ENCODE assay signal across 9 mouse cellular contexts in the genomic region with DNA sequence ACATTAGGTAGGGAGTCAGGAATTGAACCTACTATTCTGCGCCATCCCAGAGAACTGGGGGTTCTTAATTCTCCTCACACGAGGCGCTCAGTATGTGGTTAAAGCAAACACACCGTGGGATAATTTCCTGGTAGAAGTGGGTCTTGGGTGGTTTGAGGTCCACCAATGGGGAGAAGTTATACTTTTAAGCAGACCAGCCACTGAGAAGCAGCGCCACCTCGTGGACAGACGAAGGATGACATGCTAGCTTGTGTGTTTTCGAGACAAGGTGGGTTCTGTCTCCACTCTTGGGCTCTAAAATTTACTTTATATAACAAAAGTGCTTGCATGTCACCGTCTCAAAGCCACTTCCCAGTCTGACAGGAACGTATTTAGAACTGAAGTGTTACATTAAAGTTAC.
A peak's percentile ranks its signal among the peaks of the same experiment; 100 is the strongest.
DNase-seq lines count a peak whose midpoint lies in the region; ATAC-seq and TF ChIP-seq lines count a peak whose summit lies in the region.
"Had no signal": no experiment of that assay in that cellular context is flagged by ENCODE, and none has a peak within 500 bp of the region (broad histone marks: within the 10 kb centered on the region; RNA-seq: fewer than 3 reads in every experiment).

No protein-coding gene starts in this region.

- H3K36me3 ChIP-seq in embryonic facial prominence, embryonic 10.5 days (replicated peaks) = no peaks in the 10 kb centered on the region
- no peaks in the 10 kb centered on the region for H3K36me3 ChIP-seq in small intestine, adult 2 months (ENCODE audit: control insufficient read depth, insufficient read depth, low read length)
- H3K36me3 ChIP-seq in hindbrain, embryonic 14.5 days (replicated peaks; ENCODE audit: control insufficient read depth, insufficient read depth) = no peaks in the 10 kb centered on the region
- H3K36me3 ChIP-seq: hindbrain, embryonic 15.5 days had no signal

- no peak overlapping the region for H3K4me3 ChIP-seq in embryonic facial prominence, embryonic 10.5 days
- no peak overlapping the region for H3K4me3 ChIP-seq in small intestine, adult 2 months (ENCODE audit: low read depth, low read length)
- no peak overlapping the region for H3K4me3 ChIP-seq in hindbrain, embryonic 14.5 days (replicated peaks; ENCODE audit: low read length)
- H3K4me3 ChIP-seq: hindbrain, embryonic 15.5 days had no signal

- ATAC-seq in hindbrain, embryonic 14.5 days (ENCODE audit: low FRiP score) = no peak

- no peaks in the 10 kb centered on the region for H3K27me3 ChIP-seq in embryonic facial prominence, embryonic 10.5 days (replicated peaks; ENCODE audit: low read depth, poor library complexity, severe bottlenecking)
- no peaks in the 10 kb centered on the region for H3K27me3 ChIP-seq in small intestine, adult 2 months (ENCODE audit: control insufficient read depth, insufficient read depth, low read length)
- H3K27me3 ChIP-seq in hindbrain, embryonic 14.5 days (ENCODE audit: control insufficient read depth, insufficient read depth, low read length) = no peaks in the 10 kb centered on the region
- H3K27me3 ChIP-seq: hindbrain, embryonic 15.5 days had no signal

- peak; percentile 50; the same call in 1 of the 2 replicates for TF ChIP-seq CTCF in small intestine, adult 2 months (IDR thresholded peaks at IDR 0.05; ENCODE audit: extremely low read depth, insufficient read length, insufficient replicate concordance, low read depth, low read length)

- peaks cover 5% of the 10 kb centered on the region; the same call in 1 of the 2 replicates for H3K9me3 ChIP-seq in embryonic facial prominence, embryonic 10.5 days
- H3K9me3 ChIP-seq in hindbrain, embryonic 14.5 days (ENCODE audit: control insufficient read depth, low read length) = peaks cover 5% of the 10 kb centered on the region; the same call in 1 of the 2 replicates
- H3K9me3 ChIP-seq: hindbrain, embryonic 15.5 days had no signal

- no peak overlapping the region for H3K4me2 ChIP-seq in hindbrain, embryonic 14.5 days (replicated peaks)
- H3K4me2 ChIP-seq: hindbrain, embryonic 15.5 days had no signal

- WGBS in embryonic facial prominence, embryonic 10.5 days = 47% methylated on average over 10 of the region's 10 CpGs
- 31% methylated on average over 10 of the region's 10 CpGs for WGBS in small intestine, adult 2 months
- 46% methylated on average over 10 of the region's 10 CpGs for WGBS in hindbrain, embryonic 14.5 days

- no peak overlapping the region for H3K9ac ChIP-seq in hindbrain, embryonic 14.5 days
- H3K9ac ChIP-seq: hindbrain, embryonic 15.5 days had no signal

- H3K4me1 ChIP-seq in embryonic facial prominence, embryonic 10.5 days = peaks cover 6% of the 10 kb centered on the region
- no peaks in the 10 kb centered on the region for H3K4me1 ChIP-seq in small intestine, adult 2 months (ENCODE audit: control insufficient read depth, insufficient read depth, insufficient read length, low read length)
- no peaks in the 10 kb centered on the region for H3K4me1 ChIP-seq in hindbrain, embryonic 14.5 days (replicated peaks; ENCODE audit: control insufficient read depth, insufficient read depth, low read length)
- H3K4me1 ChIP-seq: hindbrain, embryonic 15.5 days had no signal

- no peak for TF ChIP-seq POLR2A in small intestine, adult 2 months (IDR thresholded peaks at IDR 0.05; ENCODE audit: low read depth, low read length)

- peak; percentile 28 to 53 for DNase-seq in heart, postnatal 10 days
- no peak for DNase-seq in heart, postnatal 25 days (ENCODE audit: low spot score)
- DNase-seq in urinary bladder, adult 2 months (ENCODE audit: low spot score) = peak; percentile 31
- no peak for DNase-seq in urinary bladder, postnatal 10 days (ENCODE audit: low spot score)
- DNase-seq in embryonic facial prominence, embryonic 10.5 days (ENCODE audit: low spot score) = peak; percentile 60
- peak; percentile 9 to 17 for DNase-seq in left cerebral cortex, postnatal 25 days (ENCODE audit: low spot score in 2 of 2)
- DNase-seq in hindbrain, embryonic 14.5 days (ENCODE audit: low spot score) = no peak

- intact Hi-C loops in heart, postnatal 10 days (cut with DNase I) = loop anchor here (1.0 to 5.0 kb wide), 2 partner anchors 47 to 121 kb away; no protein-coding TSS in a partner anchor
- intact Hi-C loops in heart, postnatal 25 days (cut with DNase I) = loop anchor here (1.0 to 2.0 kb wide), 2 partner anchors 47 to 123 kb away; no protein-coding TSS in a partner anchor
- intact Hi-C loops in left cerebral cortex, postnatal 25 days (cut with DNase I) = loop anchor here (1.0 kb wide), 1 partner anchor 47 kb away; no protein-coding TSS in a partner anchor

- no peak overlapping the region for H3K27ac ChIP-seq in embryonic facial prominence, embryonic 10.5 days (replicated peaks)
- no peak overlapping the region for H3K27ac ChIP-seq in small intestine, adult 2 months (ENCODE audit: insufficient read depth, low read depth, low read length)
- no peak overlapping the region for H3K27ac ChIP-seq in hindbrain, embryonic 14.5 days
- H3K27ac ChIP-seq: hindbrain, embryonic 15.5 days had no signal

Comparison
In these comparisons a context has a peak if more than half of its experiments do, and no peak if none do; other contexts are left out.
1. DNase-seq: peak in heart, postnatal 10 days (2 of 2), urinary bladder, adult 2 months (single experiment), embryonic facial prominence, embryonic 10.5 days (single experiment) and left cerebral cortex, postnatal 25 days (2 of 2); none in heart, postnatal 25 days (single experiment), urinary bladder, postnatal 10 days (single experiment) and hindbrain, embryonic 14.5 days (single experiment).